Comparison of ENCODE assay signal across 8 mouse cellular contexts in genomic region chr1:36279202-36279601, GRCm38 (mm10). TPM values are rescaled to one million over a fixed set of nuclear protein-coding genes. Genes with fewer than 3 reads are reported as not detected.
DNase-seq lines count a peak whose midpoint lies in the region; ATAC-seq and TF ChIP-seq lines count a peak whose summit lies in the region.

No protein-coding gene starts in this region.

- H3K27ac ChIP-seq in liver, embryonic 14.5 days: no peak overlapping the region

- no peaks in the 10 kb centered on the region for H3K36me3 ChIP-seq in liver, embryonic 14.5 days (replicated peaks; ENCODE audit: control insufficient read depth, insufficient read depth, low read depth)

- H3K27me3 ChIP-seq in liver, embryonic 14.5 days (ENCODE audit: control insufficient read depth, insufficient read depth, low read length): no peaks in the 10 kb centered on the region

- no peak for ATAC-seq in liver, embryonic 14.5 days (ENCODE audit: insufficient read depth)

- H3K4me3 ChIP-seq in liver, embryonic 14.5 days (ENCODE audit: insufficient read depth in 1 of 2, low read depth in 2 of 2, low read length in 2 of 2): no peak overlapping the region

- WGBS in liver, embryonic 14.5 days (ENCODE audit: insufficient replicate concordance): 10% methylated on average over 3 of the region's 3 CpGs

- no peak for TF ChIP-seq EP300 in liver, embryonic 14.5 days (IDR thresholded peaks at IDR 0.05; ENCODE audit: low read depth)

- DNase-seq in B cell, adult 2 months: peak; percentile 95 to 96
- DNase-seq in MN1 (ENCODE audit: low spot score): peak; percentile 89
- peak; percentile 81 for DNase-seq in cerebellum, adult 9-10 months
- peak; percentile 44 to 59 for DNase-seq in gastrocnemius, adult 8-10 months (ENCODE audit: low spot score in 2 of 2)
- DNase-seq in kidney, adult 9 months: peak; percentile 79
- DNase-seq in liver, embryonic 14.5 days (ENCODE audit: low read depth in 3 of 3, low spot score in 3 of 3): peak; percentile 47 to 57 (median 55)
- peak; percentile 82 for DNase-seq in retina, embryonic 14.5 days (ENCODE audit: low spot score)
- peak; percentile 91 for DNase-seq in thymus, postnatal 25 days

- H3K9ac ChIP-seq in liver, embryonic 14.5 days (replicated peaks): no peak overlapping the region

- no peaks in the 10 kb centered on the region for H3K9me3 ChIP-seq in liver, embryonic 14.5 days (ENCODE audit: control insufficient read depth, low read length)

- peak; percentile 85 for TF ChIP-seq CTCF in liver, embryonic 14.5 days (IDR thresholded peaks at IDR 0.05; ENCODE audit: low read depth)

- H3K4me1 ChIP-seq in liver, embryonic 14.5 days (replicated peaks; ENCODE audit: control insufficient read depth in 2 of 2, insufficient read depth in 2 of 2, low read length in 1 of 2): peaks cover 0 to 16% of the 10 kb centered on the region in 2 experiments; a peak in 2 of 4 replicates

- H3K4me2 ChIP-seq in liver, embryonic 14.5 days (ENCODE audit: low read depth): no peak overlapping the region

RNA-seq across cellular contexts. Expression of gene Neurl3, which starts 4.7 kb away (rescaled TPM):
- 1 to 10 TPM in 1 of 4 experiments, under 1 TPM in 3; 0.27 to 1.1 (median 0.40) TPM for total RNA-seq in gastrocnemius, adult 8-10 months (2022)
- polyA plus RNA-seq in liver, embryonic 14.5 days (2012; rRNA removed): 2.0 and 2.6 TPM in 2 replicates
- polyA plus RNA-seq in liver, embryonic 14.5 days (2014; fragmentation: Nextera tagmentation; extraction: Ambion mirVana): 1.5 and 1.9 TPM in 2 replicates

RNA-seq across cellular contexts. Expression of gene Arid5a, which starts 28.3 kb away (rescaled TPM):
- 1 to 10 TPM; 4.1 to 10.0 (median 7.3) TPM for total RNA-seq in gastrocnemius, adult 8-10 months (2022)
- polyA plus RNA-seq in liver, embryonic 14.5 days (2012; rRNA removed): 0.67 and 1.1 TPM in 2 replicates
- 1.2 and 1.9 TPM in 2 replicates for polyA plus RNA-seq in liver, embryonic 14.5 days (2014; fragmentation: Nextera tagmentation; extraction: Ambion mirVana)

RNA-seq across cellular contexts. Expression of gene Uggt1, which starts 34.7 kb away (rescaled TPM):
- 10 to 100 TPM; 27.1 to 32.6 (median 27.3) TPM for total RNA-seq in gastrocnemius, adult 8-10 months (2022)
- polyA plus RNA-seq in liver, embryonic 14.5 days (2012; rRNA removed): 4.6 and 5.8 TPM in 2 replicates
- 22.6 and 25.5 TPM in 2 replicates for polyA plus RNA-seq in liver, embryonic 14.5 days (2014; fragmentation: Nextera tagmentation; extraction: Ambion mirVana)
